Mouse (Mus musculus) liver, embryonic 14.5 days (tissue): ENCODE measurements around the gene Myl12a. TPM values are rescaled to one million over a fixed set of nuclear protein-coding genes. Genes with fewer than 3 reads are reported as not detected.

ENCODE experiments used
- ATAC-seq: fragments of 200-750 bp; cut with Nextera tagmentation; 2 replicates; pipeline ENCODE4 v1.8.0; 2017; ENCODE audit warnings: moderate number of reproducible peaks, mild to moderate bottlenecking, moderate library complexity; ENCODE audit not compliant: insufficient read depth
- DNase-seq, 3 experiments: peaks; one replicate each; pipeline ENCODE4 v3.0.0-alpha.2; 2012 to 2013; ENCODE audit warnings: low read depth in 3 of 3, low spot score in 3 of 3
- H3K27ac ChIP-seq: fragments of 300-500 bp; sonication (generic); 2 replicates; pipeline ENCODE4 v1.5.1; 2014; ENCODE audit warnings: moderate library complexity, mild to moderate bottlenecking, control low read depth, inconsistent platforms
- H3K27me3 ChIP-seq: fragments of 300-500 bp; sonication (generic); 2 replicates; pipeline ENCODE4 v1.6.1; 2014; ENCODE audit warnings: mild to moderate bottlenecking, low read length, moderate library complexity; ENCODE audit not compliant: control insufficient read depth, insufficient read depth
- H3K36me3 ChIP-seq: fragments of 300-500 bp; sonication (generic); replicated peaks from 2 replicates; pipeline ENCODE4 v1.6.1; 2014; ENCODE audit warnings: low read depth; ENCODE audit not compliant: control insufficient read depth, insufficient read depth
- H3K4me1 ChIP-seq, 2 experiments: fragments of 200-500 bp in 1 of 2; fragments of 300-500 bp in 1 of 2; sonication (generic) in 1 of 2; replicated peaks; 2 replicates each; pipeline ENCODE4 v1.6.1; 2012 to 2014; ENCODE audit warnings: antibody characterized with exemption in 1 of 2, inconsistent platforms in 1 of 2, low read length in 1 of 2; ENCODE audit not compliant: control insufficient read depth in 2 of 2, insufficient read depth in 2 of 2
- H3K4me2 ChIP-seq: fragments of 300-500 bp; sonication (generic); 2 replicates; pipeline ENCODE4 v1.6.1; 2014; ENCODE audit warnings: low read depth, mild to moderate bottlenecking, control low read depth, moderate library complexity
- H3K4me3 ChIP-seq, 2 experiments: fragments of 200-500 bp in 1 of 2; fragments of 300-500 bp in 1 of 2; sonication (generic) in 1 of 2; 2 replicates each; pipeline ENCODE4 v1.5.1; 2012 to 2014; ENCODE audit warnings: low read depth in 2 of 2, low read length in 2 of 2, mild to moderate bottlenecking in 2 of 2, control low read depth in 1 of 2, inconsistent platforms in 1 of 2, moderate library complexity in 1 of 2; ENCODE audit not compliant: insufficient read depth in 1 of 2
- H3K9ac ChIP-seq: fragments of 300-500 bp; sonication (generic); replicated peaks from 2 replicates; pipeline ENCODE4 v1.6.1; 2014; ENCODE audit warnings: mild to moderate bottlenecking, control low read depth, moderate library complexity
- H3K9me3 ChIP-seq: fragments of 300-500 bp; sonication (generic); 2 replicates; pipeline ENCODE4 v1.6.1; 2016; ENCODE audit warnings: low read length, mixed read lengths; ENCODE audit not compliant: control insufficient read depth
- CTCF ChIP-seq: IDR thresholded peaks from 2 replicates; pipeline ENCODE4 v1.5.1; 2016; ENCODE audit warnings: antibody characterized with exemption, low read depth, control low read depth
- EP300 ChIP-seq: IDR thresholded peaks from 2 replicates; pipeline ENCODE4 v1.6.1; 2016; ENCODE audit warnings: antibody characterized with exemption, low read depth
- WGBS: fragments of 180-500 bp; shearing (Covaris S2); extraction: QIAGEN DNeasy Blood & Tissue Kit; methylation state at CpG from one replicate; pipeline ENCODE4 v1.1.7; 2014; ENCODE audit not compliant: insufficient replicate concordance; 5-methylcytosine and 5-hydroxymethylcytosine counted together
- polyA plus RNA-seq, 2 experiments: library from polyadenylated mRNA; depleted of rRNA in 1 of 2; stranded (reverse) in 1 of 2; unstranded in 1 of 2; fragments of >200 nt; fragmentation: Nextera tagmentation in 1 of 2; extraction: Ambion mirVana in 1 of 2; gene quantifications; 2 replicates each; pipeline versions ENCODE4 v1.2.1 to v1.2.3; 2012 to 2014

Myl12a gene
- polyA plus RNA-seq, 2 experiments: 92.7 to 163 TPM

GRCm38 (mm10) chr17:71004186-71004960 is 1.7 kb upstream of the Myl12a start:
- ATAC-seq (no peak), DNase-seq (peak in 2 of 3 experiments; percentile 25 to 48)
- H3K9me3 ChIP-seq: no peaks in the 10 kb centered on the region
- H3K27ac ChIP-seq: no peak overlapping the region
- TF ChIP-seq CTCF (no peak; the same call in 1 of the 2 replicates), EP300 (no peak)
- H3K27me3 ChIP-seq: no peaks in the 10 kb centered on the region
- no peak overlapping the region; the same call in none of the 2 replicates for H3K4me2 ChIP-seq
- no peak overlapping the region for H3K9ac ChIP-seq
- H3K36me3 ChIP-seq: no peaks in the 10 kb centered on the region; the same call in 1 of the 2 replicates
- WGBS: 71% methylated on average over 10 of the region's 10 CpGs
- H3K4me3 ChIP-seq: no peak overlapping the region
- peaks cover 13 to 23% of the 10 kb centered on the region in 2 experiments for H3K4me1 ChIP-seq

GRCm38 (mm10) chr17:71003721-71004120 is 1.0 kb upstream of the Myl12a start:
- WGBS: 20% methylated on average over 2 of the region's 2 CpGs
- peak overlapping the region; percentile 66 for H3K27ac ChIP-seq
- DNase-seq (peak in 2 of 3 experiments; percentile 20 to 40), ATAC-seq (no peak)
- H3K4me1 ChIP-seq: peaks cover 13 to 23% of the 10 kb centered on the region in 2 experiments
- TF ChIP-seq EP300: 0 out of 2 replicates have a peak, but pooled peaks have one; percentile 46
- TF ChIP-seq CTCF: no peak
- H3K9me3 ChIP-seq: no peaks in the 10 kb centered on the region
- H3K9ac ChIP-seq: peak overlapping the region; percentile 96; the same call in 1 of the 2 replicates
- H3K4me3 ChIP-seq: 0 out of 4 replicates have a peak overlapping the region, but pooled peaks of 1 of the 2 experiments have one; percentile 9
- H3K36me3 ChIP-seq: peaks cover 2% of the 10 kb centered on the region; the same call in 1 of the 2 replicates
- H3K4me2 ChIP-seq: peak overlapping the region; percentile 91
- H3K27me3 ChIP-seq: no peaks in the 10 kb centered on the region

- TF ChIP-seq EP300 (no peak), CTCF (no peak)
Observed at GRCm38 (mm10) chr17:71003112-71003511, 434 bp upstream of the Myl12a start.

GRCm38 (mm10) chr17:71002081-71002743 is 466 bp downstream of the Myl12a start, which contains the start of gene Myom1:
TSS of gene Myom1 (plus strand) at chr17:71002633.
- under 1% methylated on average over 64 of the region's 65 CpGs for WGBS
- peaks cover 13 to 27% of the 10 kb centered on the region in 2 experiments for H3K4me1 ChIP-seq
- H3K4me2 ChIP-seq: peak within 1 kb of the TSS; percentile 91
- H3K9ac ChIP-seq: peak within 1 kb of the TSS; percentile 96
- peak; percentile 91 to 94 (median 92) for DNase-seq
- peak within 1 kb of the TSS; percentile 73 to 78 for H3K4me3 ChIP-seq
- TF ChIP-seq CTCF (peak; percentile 81), EP300 (no peak; the same call in 1 of the 2 replicates)
- peak; percentile 89 for ATAC-seq
- H3K36me3 ChIP-seq: peaks cover 2% of the 10 kb centered on the region; the same call in 1 of the 2 replicates
- H3K9me3 ChIP-seq: no peaks in the 10 kb centered on the region
- peak within 1 kb of the TSS; percentile 89 for H3K27ac ChIP-seq
- H3K27me3 ChIP-seq: no peaks in the 10 kb centered on the region

More at GRCm38 (mm10) chr17:71003112-71003511, 434 bp upstream of the Myl12a start:
- H3K4me1 ChIP-seq: peaks cover 13 to 25% of the 10 kb centered on the region in 2 experiments
- no peaks in the 10 kb centered on the region for H3K9me3 ChIP-seq
- ATAC-seq (no peak), DNase-seq (no peak)
- peak overlapping the region in 1 of 2 experiments; percentile 78; a peak in 3 of 4 replicates for H3K4me3 ChIP-seq
- H3K4me2 ChIP-seq: peak overlapping the region; percentile 91
- H3K27me3 ChIP-seq: no peaks in the 10 kb centered on the region
- peak overlapping the region; percentile 66 for H3K27ac ChIP-seq
- H3K36me3 ChIP-seq: peaks cover 2% of the 10 kb centered on the region; the same call in 1 of the 2 replicates
- WGBS: 56% methylated on average over 4 of the region's 4 CpGs
- H3K9ac ChIP-seq: peak overlapping the region; percentile 96
